Mouse (Mus musculus) heart, adult 9 months (tissue): Measurements from ENCODE around the gene Il15.

Experiments used
- DNase-seq, 2 experiments: peaks; one replicate each; pipeline ENCODE4 v3.0.0; 2022; ENCODE audit warnings: low spot score in 2 of 2

Gene Il15

DNA sequence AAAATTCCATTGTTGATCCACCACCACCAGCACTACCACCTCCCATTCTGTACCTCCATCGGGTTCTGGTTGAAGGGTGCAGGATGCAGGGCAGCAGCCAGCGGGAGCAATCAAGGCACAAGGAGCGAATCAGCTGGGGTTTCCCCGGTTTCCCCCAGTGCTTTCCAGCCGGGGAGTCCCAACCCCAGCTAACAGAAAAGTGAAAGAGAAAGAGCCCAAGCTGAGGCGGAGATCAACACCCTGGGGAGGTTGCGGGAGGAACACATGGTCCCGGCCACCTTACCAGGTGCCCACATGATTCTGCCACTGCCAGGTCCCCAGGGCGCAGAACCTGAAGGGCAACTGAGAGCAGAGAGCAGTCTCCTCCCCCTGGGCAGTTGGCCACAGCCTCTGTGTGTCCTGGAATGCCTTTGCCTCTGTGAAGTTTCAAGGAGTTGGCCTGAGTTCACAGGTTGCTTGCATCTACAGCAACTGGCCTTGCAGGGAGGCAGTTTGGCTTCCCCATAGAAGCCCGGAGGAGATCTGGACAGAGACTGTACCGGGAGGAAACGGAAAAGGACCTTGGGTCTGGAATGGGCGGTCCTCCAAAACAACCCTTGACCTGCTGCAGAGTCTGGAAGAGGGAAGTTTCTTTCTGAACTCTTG is at the start of gene Il15:
Il15 (minus strand) TSS at position 537 of the 645 bp plus-strand sequence.
- peak; percentile 89 for DNase-seq

DNA sequence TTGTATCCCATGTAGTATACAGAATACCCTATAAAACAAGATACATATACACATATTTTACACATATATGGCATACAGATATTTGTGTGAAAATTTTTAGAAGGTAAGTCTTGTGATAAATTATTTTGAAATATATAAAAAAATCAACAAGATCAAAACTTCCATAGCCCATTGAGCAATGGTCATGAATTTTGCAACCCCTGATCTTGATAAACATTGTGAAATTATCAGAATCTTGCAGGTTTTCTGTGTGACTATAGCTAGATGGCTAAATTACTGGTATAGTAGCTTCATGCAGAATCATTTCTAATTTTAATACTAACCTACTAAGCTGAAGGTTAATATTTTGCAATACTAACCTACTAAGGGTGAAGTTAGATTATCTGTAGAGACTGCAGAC is 41.9 kb upstream of the Il15 start:
- DNase-seq: no peak

- DNase-seq: peak in 1 of 2 experiments; percentile 24
Observed at GRCm38 (mm10) chr8:82416587-82417340, 13.7 kb upstream of the Il15 start.

- DNase-seq: no peak
Observed at GRCm38 (mm10) chr8:82415485-82415884, 12.5 kb upstream of the Il15 start.

- DNase-seq: no peak
Observed at GRCm38 (mm10) chr8:82410135-82410534, 7.1 kb upstream of the Il15 start.

- no peak for DNase-seq
Observed at GRCm38 (mm10) chr8:82407060-82407459, 4.0 kb upstream of the Il15 start.

DNA sequence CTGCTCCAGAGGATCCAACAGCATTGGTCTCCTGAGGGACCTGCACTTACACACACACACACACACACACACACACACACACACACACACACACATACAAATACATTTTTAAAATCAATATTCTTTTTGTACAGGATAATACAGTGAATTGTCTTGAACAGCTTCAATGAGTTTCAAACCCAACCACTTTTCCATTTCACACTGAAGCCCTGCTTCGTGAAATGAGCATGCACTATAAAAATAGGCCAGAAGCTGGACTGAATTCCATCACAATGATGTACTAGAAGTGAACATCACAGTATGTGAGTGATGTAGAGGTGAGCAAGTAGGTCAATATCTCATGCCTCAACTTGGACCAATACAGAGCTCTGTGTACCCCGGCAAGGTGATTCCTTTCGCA is 1.0 kb upstream of the Il15 start:
- no peak for DNase-seq

- DNase-seq: peak; percentile 84
Observed at GRCm38 (mm10) chr8:82402261-82402685, 749 bp downstream of the Il15 start.

- DNase-seq: no peak
Observed at GRCm38 (mm10) chr8:82401490-82401889, 1.5 kb downstream of the Il15 start.

- no peak for DNase-seq
Observed at GRCm38 (mm10) chr8:82401059-82401458, 2.0 kb downstream of the Il15 start.

- DNase-seq: no peak
Observed at GRCm38 (mm10) chr8:82400376-82400775, 2.6 kb downstream of the Il15 start.

- peak; percentile 46 to 49 for DNase-seq
Observed at GRCm38 (mm10) chr8:82398546-82398945, 4.5 kb downstream of the Il15 start.

DNA sequence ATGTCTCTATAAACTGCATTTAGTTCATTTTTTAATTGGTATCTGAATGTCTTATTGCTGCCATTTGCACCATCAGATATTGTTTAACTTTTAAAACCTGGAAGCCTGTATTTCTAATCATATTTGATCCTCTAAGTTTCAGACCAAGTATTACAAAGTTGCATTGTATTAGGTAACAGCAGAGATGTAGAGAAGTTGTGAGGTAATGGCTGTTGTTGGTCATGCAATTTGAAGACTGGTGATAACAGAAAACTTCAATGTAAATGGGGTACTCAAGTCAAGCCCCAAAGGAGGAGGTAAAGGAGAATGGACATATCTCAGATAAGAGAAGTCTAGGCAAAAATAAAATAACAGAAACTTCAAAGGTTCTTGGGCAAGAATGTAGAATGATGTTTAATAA is 11.8 kb downstream of the Il15 start:
- DNase-seq: no peak

DNA sequence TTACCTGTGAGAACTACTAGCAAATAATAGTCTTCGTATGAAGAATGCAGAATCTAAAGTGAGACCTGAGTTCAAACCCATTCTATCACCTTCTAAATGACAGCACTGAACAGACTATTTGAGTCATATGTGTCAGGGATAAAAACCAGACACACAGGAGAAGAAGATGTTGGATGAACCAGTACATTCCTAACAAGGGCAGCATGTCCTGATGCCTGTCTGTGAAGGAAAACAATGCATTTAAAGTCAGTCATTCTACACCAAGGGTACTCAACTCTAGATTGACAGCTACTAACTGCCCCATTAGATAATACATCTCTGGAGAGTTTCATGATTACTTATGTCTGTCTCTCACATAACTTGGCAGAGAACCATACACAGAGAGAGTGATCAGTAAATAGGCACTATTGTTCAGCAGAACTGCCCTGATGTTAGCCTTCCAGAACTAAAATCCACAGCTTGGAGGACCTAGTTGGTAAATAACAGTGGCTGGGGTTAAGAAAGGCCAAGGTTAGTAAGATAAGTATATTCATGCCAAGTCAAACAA is 14.6 kb downstream of the Il15 start:
- peak; percentile 43 to 45 for DNase-seq

DNA sequence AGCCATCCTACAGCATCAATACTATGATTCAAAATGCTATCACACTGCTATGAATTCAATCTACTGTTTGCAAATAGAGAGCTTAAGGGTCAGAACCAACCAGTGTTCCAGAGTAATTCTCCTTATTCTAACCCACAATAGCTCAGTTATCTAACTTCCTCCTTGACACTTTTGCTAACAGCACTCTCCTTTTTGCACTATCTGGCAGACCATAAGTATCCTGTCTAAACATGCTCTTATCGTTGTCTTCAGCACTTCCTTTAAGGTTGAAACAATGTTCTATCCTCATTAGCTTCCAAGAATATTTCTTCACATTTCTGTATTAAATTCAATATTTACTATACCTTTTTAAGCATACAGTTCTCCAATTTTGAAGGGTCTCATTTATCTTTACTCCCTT is 15.4 kb downstream of the Il15 start:
- DNase-seq: no peak

DNA sequence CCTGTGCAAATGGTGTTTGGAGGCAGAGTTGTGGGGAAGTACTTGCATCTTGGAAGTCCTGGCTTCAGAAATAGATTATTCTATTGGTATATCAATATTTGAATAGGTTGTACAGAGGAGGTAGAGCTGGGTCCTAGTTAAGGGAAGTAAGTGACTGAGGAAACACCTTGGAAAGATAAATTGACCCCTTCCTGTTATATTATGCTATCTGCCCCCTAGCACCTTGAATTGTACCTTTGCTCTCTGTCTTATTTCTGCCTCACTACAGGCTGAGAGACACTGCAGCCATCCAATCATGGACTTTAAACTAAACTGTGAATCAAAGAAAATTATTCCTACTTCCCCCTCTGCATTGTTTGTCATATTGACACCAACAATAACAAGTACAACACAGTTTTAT is 17.2 kb downstream of the Il15 start:
- no peak for DNase-seq

DNA sequence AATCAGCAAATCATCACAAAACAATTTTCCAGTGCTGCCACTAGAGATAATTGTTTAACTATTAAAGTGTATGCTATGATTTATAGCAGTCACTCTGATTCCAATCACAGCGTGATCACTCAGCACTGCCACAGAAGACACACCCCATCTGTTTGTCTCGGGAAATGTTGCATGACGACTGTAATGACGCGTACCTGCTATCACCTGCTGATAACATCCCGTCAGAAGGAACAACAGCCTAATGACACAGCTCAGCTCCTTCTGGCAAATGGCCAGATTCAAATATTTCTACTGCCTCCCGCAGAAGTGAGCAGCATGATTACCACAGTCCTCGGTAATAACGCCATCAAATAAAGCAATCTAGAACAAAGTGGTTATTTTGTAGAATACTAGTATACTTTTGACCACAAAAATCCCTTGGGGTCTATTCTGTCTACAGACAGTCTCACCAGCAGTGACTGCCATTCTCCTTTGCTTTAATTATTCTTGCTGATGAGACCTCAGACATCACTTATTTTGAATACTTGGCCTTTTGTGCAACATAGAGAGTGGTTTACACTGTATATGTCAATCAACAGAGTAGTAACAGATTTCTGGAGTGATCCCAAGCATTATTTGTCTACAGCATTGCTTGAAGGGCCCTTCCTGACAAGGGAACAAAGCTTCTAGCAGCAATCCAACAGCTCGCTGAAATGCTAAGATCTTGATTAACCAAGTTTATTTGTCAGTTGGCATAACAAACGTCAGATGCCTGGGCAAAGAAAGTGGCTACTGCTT is 18.4 kb downstream of the Il15 start:
- DNase-seq: no peak

DNA sequence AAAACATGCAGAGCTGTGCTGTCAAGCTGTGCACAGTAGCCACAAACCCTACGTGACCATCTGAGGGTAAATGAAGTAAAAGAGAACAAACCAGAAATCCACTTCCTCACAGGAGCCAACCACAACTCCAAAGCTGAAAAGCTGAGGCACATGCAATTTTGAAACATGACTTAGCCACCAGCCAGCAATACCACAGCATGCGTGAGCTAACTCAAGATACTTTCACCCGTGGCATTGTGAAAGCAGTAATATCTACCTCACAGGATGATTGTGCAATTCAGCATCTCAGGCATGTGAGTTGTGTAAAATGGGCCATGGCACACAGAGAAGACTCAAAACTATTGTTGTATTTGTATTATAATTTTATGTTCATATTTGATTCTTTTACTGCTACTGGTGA is 19.7 kb downstream of the Il15 start:
- no peak for DNase-seq

- no peak for DNase-seq
Observed at GRCm38 (mm10) chr8:82382316-82382715, 20.7 kb downstream of the Il15 start.

DNA sequence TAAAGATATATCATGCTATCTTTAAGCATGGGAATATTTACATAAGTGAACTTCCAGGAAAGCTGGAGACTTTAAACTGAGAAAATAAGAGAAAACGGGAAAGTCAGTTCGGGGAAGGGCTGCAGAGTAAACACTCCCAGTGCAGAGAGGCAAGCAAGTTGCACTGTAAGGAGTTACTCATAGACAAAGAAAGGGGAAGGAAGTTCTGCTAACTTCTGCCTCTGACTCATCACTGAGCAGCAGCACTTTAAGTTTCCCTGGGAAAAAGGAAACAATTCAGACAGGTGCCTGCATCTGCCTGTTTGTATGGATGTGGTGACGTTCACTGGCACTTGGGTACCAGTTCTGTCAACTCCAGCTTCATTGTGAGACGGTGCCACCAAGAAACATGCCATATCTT is 28.6 kb downstream of the Il15 start:
- DNase-seq: no peak

DNA sequence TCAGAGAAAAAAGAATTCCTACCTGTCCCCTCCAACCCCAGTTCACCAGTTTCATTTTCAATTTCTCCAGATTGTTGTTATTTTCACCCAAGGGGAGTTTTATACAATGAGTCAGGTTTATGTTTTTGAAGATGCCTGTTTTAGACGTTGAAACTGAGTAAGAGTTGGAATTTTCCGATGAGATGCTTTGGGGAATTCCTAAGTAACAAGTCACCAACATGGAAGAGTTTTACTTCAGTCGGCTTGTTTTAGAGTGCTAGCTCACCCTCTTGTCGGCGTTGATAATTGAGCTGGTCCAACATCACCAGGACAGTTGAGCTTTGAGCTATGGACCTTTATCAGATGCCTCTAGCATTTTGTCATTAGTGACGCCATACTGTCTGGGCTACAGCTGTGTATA is 30.2 kb downstream of the Il15 start:
- no peak for DNase-seq

GRCm38 (mm10) chr8:82370657-82371056 is 32.4 kb downstream of the Il15 start:
- DNase-seq: no peak
